Mouse (Mus musculus): ENCODE data around the gene Ggt1.

DNA sequence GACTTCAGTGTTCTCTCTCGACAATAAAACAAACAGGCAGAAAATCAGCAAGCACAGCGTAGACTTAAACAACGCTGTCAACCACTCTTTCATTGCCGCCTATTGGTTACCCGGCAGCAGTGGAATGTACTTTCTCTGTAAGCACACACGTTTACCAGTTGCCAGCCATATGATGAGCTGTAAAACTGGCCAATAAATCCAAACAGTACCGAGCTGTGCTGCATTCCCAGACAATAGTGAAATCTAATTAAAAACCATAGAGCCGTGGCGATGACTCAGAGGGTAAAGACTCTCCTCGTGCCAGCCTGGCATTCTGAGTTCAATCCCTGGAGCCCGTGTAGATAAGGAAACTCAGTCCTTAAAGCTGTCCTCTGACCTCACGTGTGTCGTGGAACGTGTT is 12.9 kb upstream of the Ggt1 start:
- no peak for TF ChIP-seq POLR2A (IDR thresholded peaks at IDR 0.05; ENCODE audit: borderline replicate concordance, low read depth, low read length)
- no peak for TF ChIP-seq CTCF (IDR thresholded peaks at IDR 0.05; ENCODE audit: low read depth, low read length)

Data from bone marrow macrophage, adult 2 months (primary cell).